Mouse (Mus musculus): ENCODE measurements around the gene Mrpl30. TPM values are rescaled to one million over a fixed set of nuclear protein-coding genes. Genes with fewer than 3 reads are reported as not detected.

The Mrpl30 gene
- total RNA-seq, 4 experiments from 2014 or later = 131 to 158 (median 140) TPM

DNA sequence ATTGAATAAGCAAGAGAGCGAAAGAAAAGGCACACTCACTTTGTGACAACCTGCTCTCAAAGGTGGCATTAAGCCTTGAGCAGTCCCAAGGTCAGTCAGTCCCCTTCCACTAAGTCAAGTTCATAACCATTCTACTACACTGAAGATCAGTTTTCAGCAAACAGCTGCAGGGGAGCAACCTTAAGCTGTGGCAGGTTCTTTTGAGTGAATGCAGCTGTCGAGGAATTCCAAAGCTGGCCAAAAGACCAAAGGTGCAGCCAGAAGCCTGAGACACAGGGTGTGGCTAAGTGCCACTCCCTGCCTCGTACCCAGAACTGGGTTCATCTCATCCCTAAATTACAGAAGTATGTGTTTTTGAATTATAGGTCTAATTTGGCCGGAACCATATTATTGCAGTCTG lies 9.5 kb downstream of the Mrpl30 start:
- DNase-seq (ENCODE audit: low spot score in 2 of 2) = no peak

DNA sequence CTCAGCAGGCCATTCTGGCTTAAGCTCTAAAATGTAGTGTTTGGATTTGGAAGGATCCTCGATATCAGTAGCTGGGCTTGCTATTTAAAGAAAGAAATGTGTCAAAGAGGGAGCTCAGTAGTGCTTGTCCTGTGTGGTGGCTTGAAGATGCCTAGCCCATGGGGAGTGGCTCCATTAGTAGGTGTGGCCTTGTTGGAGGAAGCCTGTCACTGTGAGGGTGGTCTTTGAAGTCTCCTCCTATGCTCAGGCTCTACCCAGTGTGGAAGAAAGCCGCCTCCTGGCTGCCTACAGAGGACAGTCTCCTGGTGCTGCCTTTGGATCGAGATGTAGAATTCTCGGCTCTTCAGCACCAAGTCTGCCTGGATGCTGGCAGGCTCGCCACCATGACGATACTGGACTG lies 10.0 kb downstream of the Mrpl30 start:
- no peak for DNase-seq (ENCODE audit: low spot score in 2 of 2)

DNA sequence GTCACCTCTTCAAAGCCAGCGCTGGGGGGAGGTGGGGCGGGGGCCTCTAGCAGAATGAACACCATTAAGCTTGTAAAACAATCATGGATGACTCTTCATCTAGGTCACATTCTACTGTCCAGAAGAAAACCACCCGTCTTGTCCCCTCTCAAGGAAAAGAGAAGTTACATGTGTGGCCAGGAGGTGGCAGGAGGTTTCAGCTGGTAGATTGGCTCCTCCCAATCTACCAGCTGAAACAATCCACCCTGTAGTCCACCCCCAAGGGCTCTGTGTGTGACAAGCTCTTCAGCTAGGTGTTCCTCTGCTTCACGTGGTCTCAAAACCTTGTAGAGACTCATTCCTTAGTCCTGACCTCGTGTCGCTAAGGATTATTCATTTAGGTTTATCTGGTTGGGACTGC lies 12.9 kb downstream of the Mrpl30 start:
- no peak for DNase-seq (ENCODE audit: low spot score in 2 of 2)

DNA sequence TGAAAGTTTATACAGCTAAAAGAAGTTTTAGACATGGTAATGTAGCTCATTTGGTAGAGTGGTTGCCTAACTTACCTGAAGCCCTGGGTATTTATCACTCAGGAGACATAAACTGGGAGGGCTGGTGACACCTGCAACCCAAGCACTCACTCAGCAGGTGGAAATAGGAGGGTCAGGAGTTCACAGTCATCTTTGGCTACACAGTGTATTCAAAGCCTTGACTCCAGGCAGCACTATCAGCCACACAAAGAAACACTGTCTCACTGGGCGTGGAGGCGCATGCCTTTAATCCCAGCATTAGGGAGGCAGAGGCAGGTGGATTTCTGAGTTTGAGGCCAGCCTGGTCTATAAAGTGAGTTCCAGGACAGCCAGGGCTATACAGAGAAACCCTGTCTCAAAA lies 22.5 kb downstream of the Mrpl30 start:
- DNase-seq (ENCODE audit: low spot score in 2 of 2) = no peak

DNA sequence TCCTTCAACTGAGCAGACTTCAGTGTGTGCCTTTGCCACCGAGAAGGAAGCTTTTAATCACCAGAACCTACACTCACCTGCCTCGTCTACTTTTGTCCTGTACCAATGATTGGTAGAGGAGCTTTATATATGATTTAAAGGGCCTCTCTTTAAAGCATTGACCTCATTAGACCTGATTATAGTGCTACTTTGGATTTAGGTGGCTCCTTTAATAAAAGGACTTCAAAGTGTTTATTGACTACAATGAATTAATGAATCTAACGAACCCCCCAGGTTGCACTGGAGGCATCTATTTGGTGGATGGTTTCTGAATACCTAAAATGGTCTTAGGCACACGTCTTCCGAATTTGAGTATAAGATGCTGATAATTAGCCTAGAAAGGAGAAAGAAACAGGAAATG lies 26.1 kb downstream of the Mrpl30 start, which contains the start of gene Lyg2:
Gene Lyg2 (minus strand): TSS at position 101 of the 400 bp plus-strand sequence.
- no peak for DNase-seq (ENCODE audit: low spot score in 2 of 2)

DNA sequence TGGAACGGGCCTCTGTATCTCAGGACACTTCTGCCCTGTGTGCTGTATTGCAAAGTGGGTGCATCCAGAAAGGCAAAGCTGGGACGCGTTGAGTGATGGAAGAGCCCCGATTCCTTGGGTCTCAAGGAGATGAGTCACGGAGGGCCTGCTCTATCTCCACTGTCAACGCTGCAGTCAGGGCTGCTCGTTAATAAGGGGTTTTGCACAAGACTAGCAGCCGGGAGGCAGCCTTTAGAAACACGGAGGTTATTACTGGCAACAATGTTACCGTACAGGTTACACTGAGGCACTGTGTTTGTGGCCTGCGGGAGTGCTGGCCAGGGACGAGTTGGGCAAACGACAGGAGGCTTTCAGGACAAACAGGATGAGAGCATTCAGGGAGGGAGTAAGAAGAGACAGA lies 27.4 kb downstream of the Mrpl30 start:
- DNase-seq (ENCODE audit: low spot score in 2 of 2) = no peak

DNA sequence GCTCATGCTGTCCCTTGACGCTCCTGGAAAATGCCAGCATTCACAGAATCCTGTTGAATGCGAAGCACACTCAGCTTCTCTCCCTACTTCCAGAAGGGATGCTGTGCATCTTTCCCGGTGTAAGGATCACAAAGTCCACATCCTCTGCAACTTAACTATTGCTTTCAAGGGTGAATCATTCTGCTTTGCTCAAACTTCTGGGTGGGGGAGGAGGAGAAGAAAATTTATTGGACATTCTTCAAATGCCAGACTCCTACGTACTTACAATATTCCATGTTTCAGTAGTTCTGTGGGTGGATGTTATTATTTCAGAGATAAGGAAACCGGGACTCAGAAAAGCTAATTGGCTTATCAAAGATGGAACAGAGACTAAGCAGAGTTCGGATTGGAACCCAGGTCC lies 27.8 kb downstream of the Mrpl30 start:
- DNase-seq (ENCODE audit: low spot score in 2 of 2) = no peak

DNA sequence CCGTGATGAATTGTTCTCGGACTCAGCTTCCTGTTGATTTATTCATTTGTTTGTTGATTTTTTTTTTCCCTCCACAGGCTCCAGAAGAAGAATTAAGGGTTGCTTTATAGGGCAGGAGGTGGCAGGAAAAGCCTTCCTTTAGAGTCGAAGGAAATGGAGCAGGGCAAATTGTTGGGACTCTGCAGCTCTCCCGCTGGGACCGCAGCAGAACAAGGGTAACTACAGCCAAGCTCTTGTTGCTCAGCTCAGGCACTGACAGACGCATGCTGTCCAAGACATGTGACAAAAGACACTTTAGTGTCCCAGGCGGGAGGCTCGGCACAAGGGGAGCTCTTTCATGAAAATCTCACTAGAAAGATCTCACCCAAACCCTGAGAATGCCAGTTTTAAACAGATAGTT lies 32.3 kb downstream of the Mrpl30 start:
- no peak for DNase-seq (ENCODE audit: low spot score in 2 of 2)

DNA sequence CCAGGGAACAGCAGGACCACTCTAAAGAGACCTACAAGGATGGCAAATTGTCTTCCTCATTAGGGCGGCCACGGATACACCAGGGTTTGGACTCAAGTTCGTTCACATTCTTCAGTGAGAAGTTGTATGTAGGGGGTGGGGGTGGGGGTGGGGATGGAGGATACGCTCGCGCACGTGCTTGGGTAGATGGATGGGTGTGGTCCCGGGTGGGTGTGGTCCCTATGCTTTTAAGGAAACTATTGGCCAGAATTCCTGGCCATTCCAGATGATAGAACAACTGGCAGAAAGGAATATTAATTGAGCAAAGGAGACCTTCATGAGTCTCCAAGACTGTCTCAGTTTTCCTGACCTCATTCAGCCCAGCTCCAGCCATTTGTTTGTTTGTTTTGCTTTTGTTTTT lies 35.7 kb downstream of the Mrpl30 start:
- no peak for DNase-seq (ENCODE audit: low spot score in 2 of 2)

DNA sequence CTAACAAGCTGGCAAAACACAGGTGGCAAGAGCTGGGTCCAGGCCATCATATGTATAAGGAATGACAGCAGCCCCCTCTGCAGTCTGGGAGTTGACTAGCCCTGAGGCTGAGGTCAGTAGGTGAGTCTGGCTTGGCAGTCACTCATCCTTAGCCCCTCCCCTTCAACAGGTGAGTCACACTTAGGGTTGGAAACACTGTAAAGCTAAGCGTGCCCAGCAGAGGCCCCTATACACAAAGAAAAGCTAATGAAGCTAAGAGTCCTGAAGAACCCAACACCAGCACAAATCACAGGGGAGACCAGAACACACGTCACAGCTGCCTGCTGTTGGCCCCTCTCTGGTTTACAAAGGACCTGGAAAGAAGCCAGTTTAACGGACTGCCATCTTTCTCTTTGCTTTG lies 41.5 kb downstream of the Mrpl30 start:
- DNase-seq (ENCODE audit: low spot score in 2 of 2) = no peak

Other genes with a start within 250 kb of the Mrpl30 start
- gene 2010300C02Rik, start 170.4 kb upstream of the Mrpl30 start, total RNA-seq (2022) = 100 to 1,000 TPM; 319 to 384 (median 333) TPM
- 10 to 100 TPM; 20.1 to 29.9 (median 23.7) TPM for gene Tsga10, start 24.0 kb upstream of the Mrpl30 start, total RNA-seq (2022)
- gene Lipt1, start 18.7 kb upstream of the Mrpl30 start, total RNA-seq (2022) = 1 to 10 TPM; 7.1 to 9.2 (median 8.6) TPM
- 10 to 100 TPM in 3 of 4 experiments, 1 to 10 TPM in 1; 8.6 to 14.7 (median 12.9) TPM for gene Mitd1, start 66 bp upstream of the Mrpl30 start, total RNA-seq (2022)
- gene Lyg2, start 26.0 kb downstream of the Mrpl30 start, total RNA-seq (2022) = under 1 TPM in 1 of 4 experiments, not detected in 3; 0.12 TPM
- gene Lyg1, start 67.3 kb downstream of the Mrpl30 start, total RNA-seq (2022) = not detected
- 10 to 100 TPM; 59.6 to 69.7 (median 65.4) TPM for gene Txndc9, start 107.4 kb downstream of the Mrpl30 start, total RNA-seq (2022)
- 10 to 100 TPM; 35.1 to 42.4 (median 41.3) TPM for gene Eif5b, start 107.5 kb downstream of the Mrpl30 start, total RNA-seq (2022)
- gene Rev1, start 239.3 kb downstream of the Mrpl30 start, total RNA-seq (2022) = 10 to 100 TPM; 39.3 to 45.4 (median 43.0) TPM